Mouse (Mus musculus): ENCODE data around the gene Cubn. TPM values are rescaled to one million over a fixed set of nuclear protein-coding genes. Genes with fewer than 3 reads are reported as not detected.

Cubn gene
- 0.14 TPM for polyA plus RNA-seq (2017; shearing (Covaris generic))

GRCm38 (mm10) chr2:13491734-13492133 is at the start of gene Cubn:
Gene Cubn, minus strand, starts transcription at chr2:13491813.

DNA sequence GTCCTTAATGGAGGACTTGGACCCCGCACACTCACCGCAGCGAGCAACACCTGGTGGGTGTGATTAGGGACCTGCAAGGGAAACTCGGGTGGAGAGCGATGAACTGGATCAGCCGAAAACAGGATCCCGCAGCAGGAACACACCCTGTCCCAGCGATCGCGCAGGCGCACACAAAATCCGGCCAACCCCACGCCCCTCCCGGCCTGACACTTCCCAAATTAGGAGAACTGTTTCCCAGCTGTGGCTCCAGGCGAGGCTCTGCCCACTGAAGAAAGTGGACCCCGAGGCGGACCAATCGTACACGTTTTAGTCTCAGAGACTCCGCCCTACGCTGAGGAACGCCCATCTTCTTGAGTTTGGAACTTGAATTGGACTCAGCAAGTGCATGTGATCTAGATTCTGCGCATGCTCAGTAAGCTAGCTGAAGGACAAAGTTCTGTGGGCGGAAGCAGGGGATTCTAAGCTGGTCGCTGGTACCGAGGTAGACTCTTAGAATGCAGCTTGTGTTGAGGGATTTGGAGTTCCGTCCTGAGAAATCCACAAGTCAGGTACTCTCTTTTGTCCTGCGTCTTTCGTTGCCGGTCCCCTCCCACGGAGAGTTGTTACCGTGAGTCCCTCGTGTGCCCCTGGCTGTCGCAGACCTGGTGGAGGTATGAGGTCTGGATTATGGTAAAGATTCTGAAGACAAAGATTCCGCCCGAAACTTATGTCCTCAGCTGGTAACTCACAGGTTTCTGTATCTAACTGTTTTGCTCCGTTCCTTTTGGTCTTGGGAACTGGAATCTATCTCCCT is 220.3 kb downstream of the Cubn start, which contains the start of gene Rsu1:
Gene Rsu1 (minus strand): TSS at position 251 of the 793 bp plus-strand sequence.

Other genes starting within 250 kb of the Cubn start
- 96.9 TPM for gene Rsu1, start 220.4 kb downstream of the Cubn start, polyA plus RNA-seq (2017; shearing (Covaris generic))
- gene Trdmt1, start 52.9 kb upstream of the Cubn start, polyA plus RNA-seq (2017; shearing (Covaris generic)), result 17.9 TPM
- gene Vim, start 82.1 kb upstream of the Cubn start, polyA plus RNA-seq (2017; shearing (Covaris generic)), result 397 TPM